Mouse (Mus musculus) stomach, embryonic 14.5 days (tissue): Measurements from ENCODE around the gene Kdm6b. TPM values are rescaled to one million over a fixed set of nuclear protein-coding genes. Genes with fewer than 3 reads are reported as not detected.

Experiments used
- ATAC-seq: fragments of 200-750 bp; cut with Nextera tagmentation; 2 replicates; pipeline ENCODE4 v1.8.0; 2017; ENCODE audit warnings: low read depth, moderate TSS enrichment; ENCODE audit not compliant: insufficient number of reproducible peaks, insufficient read depth, low FRiP score
- H3K27ac ChIP-seq: fragments of 300-500 bp; sonication (generic); 2 replicates; pipeline ENCODE4 v1.5.1; 2014; ENCODE audit warnings: mild to moderate bottlenecking, low read length, moderate library complexity, mixed read lengths
- H3K27me3 ChIP-seq: fragments of 300-500 bp; sonication (generic); 2 replicates; pipeline ENCODE4 v1.6.1; 2014; ENCODE audit warnings: low read length, control low read depth, mixed read lengths; ENCODE audit not compliant: control insufficient read depth, insufficient read depth
- H3K36me3 ChIP-seq: fragments of 300-500 bp; sonication (generic); 2 replicates; pipeline ENCODE4 v1.6.1; 2014; ENCODE audit warnings: mild to moderate bottlenecking, control low read depth, low read length, moderate library complexity, mixed read lengths; ENCODE audit not compliant: control insufficient read depth, insufficient read depth
- H3K4me1 ChIP-seq: fragments of 300-500 bp; sonication (generic); 2 replicates; pipeline ENCODE4 v1.6.1; 2014; ENCODE audit warnings: low read length, control low read depth, mixed read lengths; ENCODE audit not compliant: control insufficient read depth, insufficient read depth
- H3K4me2 ChIP-seq: fragments of 300-500 bp; sonication (generic); replicated peaks from 2 replicates; pipeline ENCODE4 v1.6.1; 2014; ENCODE audit warnings: low read depth, low read length, control low read depth
- H3K4me3 ChIP-seq: fragments of 300-500 bp; sonication (generic); 2 replicates; pipeline ENCODE4 v1.5.1; 2014; ENCODE audit warnings: low read depth, low read length, control low read depth
- H3K9ac ChIP-seq: fragments of 300-500 bp; sonication (generic); replicated peaks from 2 replicates; pipeline ENCODE4 v1.6.1; 2014; ENCODE audit warnings: low read depth, mild to moderate bottlenecking, control low read depth, low read length, moderate library complexity, mixed read lengths
- H3K9me3 ChIP-seq: fragments of 300-500 bp; sonication (generic); 2 replicates; pipeline ENCODE4 v1.6.1; 2016; ENCODE audit warnings: low read depth, low read length, control low read depth; ENCODE audit not compliant: control insufficient read depth
- WGBS: fragments of 180-500 bp; shearing (Covaris S2); extraction: QIAGEN DNeasy Blood & Tissue Kit; methylation state at CpG from one replicate; pipeline ENCODE4 v1.1.7; 2014; 5-methylcytosine and 5-hydroxymethylcytosine counted together
- polyA plus RNA-seq: library from polyadenylated mRNA; unstranded; fragments of >200 nt; fragmentation: Nextera tagmentation; extraction: Ambion mirVana; gene quantifications from 2 replicates; pipeline ENCODE4 v1.2.1, GENCODE M21; 2014

Kdm6b gene
- polyA plus RNA-seq, 1 experiment from 2014 or later: 34.3 TPM

DNA sequence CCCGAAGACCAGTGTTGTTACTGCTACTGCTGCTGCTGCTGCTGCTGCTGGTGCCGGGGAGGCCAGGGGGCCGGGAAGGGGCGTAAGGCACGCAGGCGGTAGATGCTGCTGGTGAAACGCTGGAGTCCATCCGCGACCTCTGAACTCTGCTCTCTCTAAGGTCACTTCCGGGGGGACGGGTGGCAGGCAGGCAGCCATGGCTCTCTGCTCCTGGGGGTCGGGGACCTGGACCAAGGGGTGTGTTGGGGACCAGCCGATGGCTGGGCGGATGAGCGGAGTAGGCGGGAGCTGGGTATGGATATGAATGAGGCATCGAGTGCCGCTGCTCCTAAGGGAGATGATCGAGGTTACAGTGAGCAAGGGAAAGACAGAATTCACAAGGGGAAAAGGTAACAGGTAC is 7.2 kb downstream of the Kdm6b start:
- ATAC-seq: no peak
- H3K27me3 ChIP-seq: no peaks in the 10 kb centered on the region
- peaks cover 67% of the 10 kb centered on the region for H3K36me3 ChIP-seq
- no peaks in the 10 kb centered on the region for H3K9me3 ChIP-seq
- H3K9ac ChIP-seq: no peak overlapping the region
- H3K27ac ChIP-seq: no peak overlapping the region
- H3K4me1 ChIP-seq: peaks cover 10% of the 10 kb centered on the region
- H3K4me2 ChIP-seq: no peak overlapping the region
- WGBS: 85% methylated on average over 19 of the region's 19 CpGs
- no peak overlapping the region for H3K4me3 ChIP-seq

DNA sequence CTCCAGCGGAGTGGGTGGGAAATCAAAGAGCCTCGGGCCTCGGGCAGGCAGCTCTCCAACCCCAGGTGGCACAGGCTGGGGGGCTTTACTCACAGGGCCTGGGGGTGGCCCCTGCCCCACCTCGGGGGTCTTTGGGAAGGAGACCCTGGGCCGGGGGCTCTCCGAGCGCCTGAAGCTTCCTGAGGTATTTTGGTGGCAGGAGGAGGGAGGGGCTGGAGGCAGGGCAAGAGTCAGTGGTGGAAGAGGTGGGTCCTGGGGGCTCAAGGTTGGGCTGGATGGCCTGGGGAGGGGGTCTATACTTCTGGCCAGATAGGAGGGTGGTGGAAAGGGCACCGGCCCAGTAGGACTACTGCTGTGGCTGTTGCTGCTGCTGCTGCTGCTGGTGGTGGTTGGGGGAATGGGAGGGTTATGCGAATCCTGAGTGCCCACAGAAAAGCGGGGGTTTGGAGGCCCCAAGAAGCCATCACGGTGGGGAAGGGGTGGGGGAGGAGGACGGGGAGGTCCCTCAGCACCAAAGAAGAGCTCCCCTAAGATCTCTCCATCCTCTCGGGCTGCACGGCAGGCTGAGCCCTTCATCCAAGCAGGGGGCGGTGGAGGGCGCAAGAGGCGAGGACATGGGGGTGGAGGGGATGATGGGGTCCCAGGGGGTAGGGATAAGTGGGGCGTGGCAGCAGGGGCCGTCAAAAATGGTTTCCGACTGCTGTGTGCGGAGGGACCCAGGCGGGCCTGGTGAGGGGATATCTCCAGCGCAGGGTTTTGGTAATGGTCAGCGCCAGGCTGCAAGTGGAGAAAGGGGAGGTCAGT is 7.9 kb downstream of the Kdm6b start:
- no peaks in the 10 kb centered on the region for H3K9me3 ChIP-seq
- H3K27ac ChIP-seq: no peak overlapping the region
- H3K27me3 ChIP-seq: no peaks in the 10 kb centered on the region
- H3K4me1 ChIP-seq: peaks cover 10% of the 10 kb centered on the region
- ATAC-seq: no peak
- peaks cover 72% of the 10 kb centered on the region for H3K36me3 ChIP-seq
- H3K9ac ChIP-seq: no peak overlapping the region
- H3K4me2 ChIP-seq: no peak overlapping the region
- no peak overlapping the region for H3K4me3 ChIP-seq
- 89% methylated on average over 24 of the region's 24 CpGs for WGBS

- Histone ChIP-seq H3K9me3 (no peaks in the 10 kb centered on the region), H3K4me2 (no peak overlapping the region), H3K27ac (no peak overlapping the region), H3K4me3 (no peak overlapping the region), H3K36me3 (peaks cover 80% of the 10 kb centered on the region), H3K9ac (no peak overlapping the region), H3K27me3 (no peaks in the 10 kb centered on the region), H3K4me1 (peaks cover 16% of the 10 kb centered on the region)
- 92% methylated on average over 23 of the region's 24 CpGs for WGBS
- no peak for ATAC-seq
Measured at GRCm38 (mm10) chr11:69404595-69405396, 8.7 kb downstream of the Kdm6b start.

- 92% methylated on average over 38 of the region's 38 CpGs for WGBS
- no peaks in the 10 kb centered on the region for H3K9me3 ChIP-seq
- H3K9ac ChIP-seq: no peak overlapping the region
- H3K36me3 ChIP-seq: peaks cover 85% of the 10 kb centered on the region
- ATAC-seq: no peak
- H3K27ac ChIP-seq: no peak overlapping the region
- H3K4me2 ChIP-seq: no peak overlapping the region
- H3K27me3 ChIP-seq: no peaks in the 10 kb centered on the region
- H3K4me3 ChIP-seq: no peak overlapping the region
- H3K4me1 ChIP-seq: peaks cover 22% of the 10 kb centered on the region
Measured at GRCm38 (mm10) chr11:69403691-69404594, 9.5 kb downstream of the Kdm6b start.

GRCm38 (mm10) chr11:69401987-69402386 is 11.5 kb downstream of the Kdm6b start:
- no peaks in the 10 kb centered on the region for H3K9me3 ChIP-seq
- ATAC-seq: no peak
- no peak overlapping the region for H3K9ac ChIP-seq
- H3K27ac ChIP-seq: no peak overlapping the region
- H3K4me1 ChIP-seq: peaks cover 29% of the 10 kb centered on the region; the same call in 1 of the 2 replicates
- H3K36me3 ChIP-seq: peaks cover 72% of the 10 kb centered on the region
- H3K4me3 ChIP-seq: no peak overlapping the region
- H3K27me3 ChIP-seq: no peaks in the 10 kb centered on the region
- no peak overlapping the region for H3K4me2 ChIP-seq
- WGBS: 87% methylated on average over 12 of the region's 12 CpGs

- 18% methylated on average over 22 of the region's 22 CpGs for WGBS
- H3K27ac ChIP-seq: no peak overlapping the region
- peak; percentile 72 for ATAC-seq
Measured at GRCm38 (mm10) chr11:69401210-69401637, 12.3 kb downstream of the Kdm6b start.

DNA sequence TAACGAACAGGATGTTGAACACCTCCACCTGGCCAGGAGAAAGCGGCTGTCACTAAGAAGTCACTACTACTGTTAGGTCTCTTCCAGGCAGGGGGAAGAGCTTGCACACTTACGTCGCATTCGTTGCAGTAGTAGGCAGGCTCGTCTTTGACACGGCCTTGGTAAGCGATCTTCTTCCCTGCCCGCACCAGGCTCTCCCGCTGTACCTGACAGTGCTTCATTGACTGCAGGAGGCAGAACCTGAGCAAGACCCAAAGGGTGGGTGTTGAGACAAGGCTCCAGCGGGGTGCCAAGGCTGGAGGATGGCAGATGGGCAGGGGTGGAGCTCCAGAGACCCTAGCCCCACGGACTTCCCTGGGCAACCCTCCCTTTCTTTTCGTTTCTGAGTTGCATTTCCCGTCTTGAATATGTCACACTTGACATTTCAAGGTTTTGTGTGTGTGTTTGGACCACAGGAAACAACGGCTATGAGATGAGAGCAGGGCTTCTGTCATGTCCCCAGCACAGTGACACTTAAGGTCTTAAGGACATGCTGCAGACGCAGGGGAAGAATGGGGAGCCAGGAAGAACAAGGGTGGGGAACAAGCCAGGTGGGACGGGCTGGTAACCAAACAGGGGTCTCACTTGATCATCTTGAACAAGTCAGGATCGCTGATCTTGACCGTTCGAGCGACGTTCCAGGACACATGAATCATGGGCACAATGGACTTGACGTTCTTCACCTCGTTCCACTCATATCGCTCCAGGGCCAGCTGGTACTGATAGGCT is 13.2 kb downstream of the Kdm6b start:
- Histone ChIP-seq H3K4me2 (no peak overlapping the region), H3K9ac (no peak overlapping the region), H3K27ac (no peak overlapping the region), H3K27me3 (no peaks in the 10 kb centered on the region), H3K4me3 (no peak overlapping the region), H3K36me3 (peaks cover 55% of the 10 kb centered on the region), H3K9me3 (no peaks in the 10 kb centered on the region), H3K4me1 (peaks cover 35% of the 10 kb centered on the region; the same call in 1 of the 2 replicates)
- WGBS: 78% methylated on average over 25 of the region's 25 CpGs
- no peak for ATAC-seq

More at GRCm38 (mm10) chr11:69401210-69401637, 12.3 kb downstream of the Kdm6b start:
- no peaks in the 10 kb centered on the region for H3K9me3 ChIP-seq
- H3K36me3 ChIP-seq: peaks cover 64% of the 10 kb centered on the region
- H3K27me3 ChIP-seq: no peaks in the 10 kb centered on the region
- H3K9ac ChIP-seq: no peak overlapping the region
- H3K4me3 ChIP-seq: no peak overlapping the region
- no peak overlapping the region for H3K4me2 ChIP-seq
- peaks cover 35% of the 10 kb centered on the region; the same call in 1 of the 2 replicates for H3K4me1 ChIP-seq
